Mouse (Mus musculus) ES-Bruce4 (cell line): ENCODE measurements around the gene Oscp1. TPM values are rescaled to one million over a fixed set of nuclear protein-coding genes. Genes with fewer than 3 reads are reported as not detected.
A peak's percentile ranks its signal among the peaks of the same experiment; 100 is the strongest.
"Not testable (repeated sequence)": the region's sequence is repeated elsewhere in the genome, so short reads cannot be mapped to it uniquely, and the experiment has no call there.

Experiments used
- H3K27ac ChIP-seq: 2 replicates; pipeline ENCODE4 v1.5.1; 2012; ENCODE audit warnings: low read length, inconsistent platforms; ENCODE audit not compliant: insufficient read depth
- H3K27me3 ChIP-seq: 2 replicates; pipeline ENCODE4 v1.6.1; 2012; ENCODE audit warnings: mild to moderate bottlenecking, low read length, inconsistent platforms; ENCODE audit not compliant: control insufficient read depth, poor library complexity, insufficient read depth, severe bottlenecking
- H3K36me3 ChIP-seq: 2 replicates; pipeline ENCODE4 v1.6.1; 2012; ENCODE audit warnings: inconsistent platforms, mild to moderate bottlenecking, low read length, moderate library complexity; ENCODE audit not compliant: control insufficient read depth, poor library complexity, insufficient read depth, severe bottlenecking
- H3K4me1 ChIP-seq: one replicate; pipeline ENCODE4 v1.8.1; 2011; ENCODE audit warnings: low read length; ENCODE audit not compliant: control insufficient read depth, insufficient read depth
- H3K4me3 ChIP-seq: 2 replicates; pipeline ENCODE4 v1.5.1; 2011; ENCODE audit warnings: low read depth, mild to moderate bottlenecking, low read length
- H3K9ac ChIP-seq: 2 replicates; pipeline ENCODE4 v1.6.1; 2012; ENCODE audit warnings: low read depth, mild to moderate bottlenecking, inconsistent platforms; ENCODE audit not compliant: poor library complexity, severe bottlenecking
- H3K9me3 ChIP-seq: replicated peaks from 2 replicates; pipeline ENCODE4 v1.6.1; 2012; ENCODE audit warnings: mild to moderate bottlenecking, low read length, inconsistent platforms; ENCODE audit not compliant: control insufficient read depth, poor library complexity, insufficient read depth, severe bottlenecking
- CTCF ChIP-seq: IDR thresholded peaks from one replicate; pipeline ENCODE4 v1.8.1; 2011; ENCODE audit warnings: low read depth, low read length
- EP300 ChIP-seq: IDR thresholded peaks from 2 replicates; pipeline ENCODE4 v1.6.1; 2011; ENCODE audit warnings: low read depth, low read length; ENCODE audit not compliant: insufficient read depth
- POLR2A ChIP-seq: IDR thresholded peaks from one replicate; pipeline ENCODE4 v1.8.1; 2011; ENCODE audit warnings: low read length; ENCODE audit not compliant: insufficient read depth
- polyA plus RNA-seq: library from polyadenylated mRNA; stranded (reverse); fragments of >200 nt; gene quantifications from 2 replicates; pipeline ENCODE4 v1.2.4, GENCODE M21; 2011; ENCODE audit warnings: low read depth; ENCODE audit not compliant: missing spikeins, insufficient read depth, insufficient read length

The Oscp1 gene
- polyA plus RNA-seq, 1 experiment = 5.3 TPM

GRCm38 (mm10) chr4:126090101-126090847 lies 31.9 kb downstream of the Oscp1 start:
- Histone ChIP-seq H3K4me1 (no peaks in the 10 kb centered on the region), H3K36me3 (no peaks in the 10 kb centered on the region), H3K9ac (no peak overlapping the region), H3K4me3 (no peak overlapping the region), H3K9me3 (no peaks in the 10 kb centered on the region), H3K27ac (no peak overlapping the region), H3K27me3 (no peaks in the 10 kb centered on the region)
- no peak for TF ChIP-seq CTCF
- TF ChIP-seq POLR2A = no peak
- no peak for TF ChIP-seq EP300

GRCm38 (mm10) chr4:126090848-126091124 lies 32.4 kb downstream of the Oscp1 start:
- no peak overlapping the region for H3K4me3 ChIP-seq
- H3K4me1 ChIP-seq = no peaks in the 10 kb centered on the region
- no peaks in the 10 kb centered on the region for H3K27me3 ChIP-seq
- no peak overlapping the region for H3K27ac ChIP-seq
- H3K36me3 ChIP-seq = no peaks in the 10 kb centered on the region
- TF ChIP-seq CTCF (no peak), POLR2A (no peak), EP300 (no peak)
- no peak overlapping the region for H3K9ac ChIP-seq
- no peaks in the 10 kb centered on the region for H3K9me3 ChIP-seq

GRCm38 (mm10) chr4:126091873-126092272 lies 33.5 kb downstream of the Oscp1 start:
- H3K9me3 ChIP-seq = no peaks in the 10 kb centered on the region
- no peaks in the 10 kb centered on the region for H3K4me1 ChIP-seq
- H3K36me3 ChIP-seq = no peaks in the 10 kb centered on the region
- no peak overlapping the region for H3K9ac ChIP-seq
- H3K27ac ChIP-seq = no peak overlapping the region
- no peaks in the 10 kb centered on the region for H3K27me3 ChIP-seq
- no peak overlapping the region for H3K4me3 ChIP-seq
- TF ChIP-seq CTCF = no peak
- TF ChIP-seq POLR2A = no peak
- no peak for TF ChIP-seq EP300

- not testable (repeated sequence) for H3K4me3 ChIP-seq, H3K4me1 ChIP-seq, H3K27me3 ChIP-seq, H3K36me3 ChIP-seq, H3K9me3 ChIP-seq, H3K9ac ChIP-seq, H3K27ac ChIP-seq
These were observed 37.5 kb downstream of the Oscp1 start for GRCm38 (mm10) chr4:126095622-126096430.

- Histone ChIP-seq H3K4me3 (peak within 1 kb of the TSS; percentile 47), H3K9ac (peak within 1 kb of the TSS; percentile 36), H3K27me3 (no peaks in the 10 kb centered on the region), H3K27ac (no peak within 1 kb of the TSS), H3K4me1 (peaks cover 4% of the 10 kb centered on the region), H3K9me3 (no peaks in the 10 kb centered on the region), H3K36me3 (peaks cover 4% of the 10 kb centered on the region)
- TF ChIP-seq POLR2A = peak; percentile 15
- no peak for TF ChIP-seq CTCF
These were observed 38.2 kb downstream of the Oscp1 start, which contains the start of gene Lsm10 for GRCm38 (mm10) chr4:126096464-126097111. TSS of gene Lsm10 (plus strand) at chr4:126096623.

GRCm38 (mm10) chr4:126097711-126098253 lies 39.4 kb downstream of the Oscp1 start:
- peaks cover 4% of the 10 kb centered on the region for H3K4me1 ChIP-seq
- H3K27ac ChIP-seq = no peak overlapping the region
- no peak overlapping the region for H3K4me3 ChIP-seq
- H3K36me3 ChIP-seq = peaks cover 4% of the 10 kb centered on the region
- 0 out of 2 replicates have a peak overlapping the region, but pooled peaks have one; percentile 36 for H3K9ac ChIP-seq
- H3K9me3 ChIP-seq = no peaks in the 10 kb centered on the region
- TF ChIP-seq EP300 = no peak
- no peak for TF ChIP-seq POLR2A
- TF ChIP-seq CTCF = no peak
- H3K27me3 ChIP-seq = no peaks in the 10 kb centered on the region
